ENCODE assay signal across 16 mouse cellular contexts in genomic region chr5:86086751-86087150, GRCm38 (mm10). TPM values are rescaled to one million over a fixed set of nuclear protein-coding genes. Genes with fewer than 3 reads are reported as not detected.
DNase-seq lines count a peak whose midpoint lies in the region; ATAC-seq and TF ChIP-seq lines count a peak whose summit lies in the region.
"Had no signal": no experiment of that assay in that cellular context is flagged by ENCODE, and none has a peak within 500 bp of the region (broad histone marks: within the 10 kb centered on the region; RNA-seq: fewer than 3 reads in every experiment).

No protein-coding gene starts in this region.

- peak; percentile 64 for DNase-seq in lung, postnatal 25 days (ENCODE audit: low spot score)
- DNase-seq in lung, postnatal 4 days = no peak
- DNase-seq in CH12.LX (ENCODE audit: extremely low read depth) = peak; percentile 60
- DNase-seq in kidney, postnatal 36 days = no peak
- DNase-seq in gastrocnemius, postnatal 36 days = no peak
- DNase-seq: cerebellum, postnatal 10 days; lung, embryonic 14.5 days; midbrain, embryonic 14.5 days; retina, postnatal 1 day had no signal

- TF ChIP-seq RAD21 in CH12.LX (IDR thresholded peaks at IDR 0.05; ENCODE audit: low read depth, low read length) = no peak

- H3K27me3 ChIP-seq in CH12.LX (replicated peaks) = no peaks in the 10 kb centered on the region
- H3K27me3 ChIP-seq in small intestine, adult 2 months (ENCODE audit: control insufficient read depth, insufficient read depth, low read length) = no peaks in the 10 kb centered on the region
- no peaks in the 10 kb centered on the region for H3K27me3 ChIP-seq in forebrain, embryonic 15.5 days
- H3K27me3 ChIP-seq: kidney, embryonic 15.5 days; neural tube, embryonic 12.5 days had no signal

- TF ChIP-seq CTCF in CH12.LX (conservative IDR thresholded peaks at IDR 0.05 in 1 of 2, IDR thresholded peaks at IDR 0.05 in 1 of 2; ENCODE audit: low read depth in 2 of 2, low read length in 2 of 2) = no peak
- TF ChIP-seq CTCF in small intestine, adult 2 months (IDR thresholded peaks at IDR 0.05; ENCODE audit: extremely low read depth, insufficient read length, insufficient replicate concordance, low read depth, low read length) = no peak

- H3K4me3 ChIP-seq in CH12.LX (replicated peaks in 1 of 3; ENCODE audit: low read depth in 2 of 3, low read length in 2 of 3, poor library complexity in 1 of 3) = no peak overlapping the region
- H3K4me3 ChIP-seq in macrophage (ENCODE audit: inconsistent target) = no peak overlapping the region
- no peak overlapping the region for H3K4me3 ChIP-seq in small intestine, adult 2 months (ENCODE audit: low read depth, low read length)
- no peak overlapping the region for H3K4me3 ChIP-seq in forebrain, embryonic 15.5 days
- H3K4me3 ChIP-seq: kidney, embryonic 15.5 days; neural tube, embryonic 12.5 days had no signal

- 29% methylated on average over 6 of the region's 6 CpGs for WGBS in macrophage (ENCODE audit: missing documents)
- 72% methylated on average over 6 of the region's 6 CpGs for WGBS in small intestine, adult 2 months
- WGBS in forebrain, embryonic 15.5 days = 84% methylated on average over 6 of the region's 6 CpGs

- peak; percentile 42; the same call in 1 of the 2 replicates for TF ChIP-seq EP300 in CH12.LX (IDR thresholded peaks at IDR 0.05; ENCODE audit: low read length)

- H3K9ac ChIP-seq in CH12.LX (ENCODE audit: insufficient read depth, low read depth) = no peak overlapping the region
- H3K9ac ChIP-seq in forebrain, embryonic 15.5 days (replicated peaks) = no peak overlapping the region
- H3K9ac ChIP-seq: kidney, embryonic 15.5 days; lung, embryonic 14.5 days; neural tube, embryonic 12.5 days had no signal

- H3K27ac ChIP-seq in CH12.LX (ENCODE audit: insufficient read depth, low read depth) (no peak overlapping the region), macrophage (peak overlapping the region; percentile 54; the same call in 1 of the 2 replicates)
- H3K27ac ChIP-seq in small intestine, adult 2 months (ENCODE audit: insufficient read depth, low read depth, low read length) = 0 out of 2 replicates have a peak overlapping the region, but pooled peaks have one; percentile 16
- no peak overlapping the region for H3K27ac ChIP-seq in forebrain, embryonic 15.5 days (replicated peaks)
- H3K27ac ChIP-seq: kidney, embryonic 15.5 days; neural tube, embryonic 12.5 days had no signal

- H3K4me1 ChIP-seq in CH12.LX (ENCODE audit: control insufficient read depth in 1 of 2, insufficient read depth in 2 of 2) = peaks cover 6 to 29% of the 10 kb centered on the region in 2 experiments
- H3K4me1 ChIP-seq in small intestine, adult 2 months (ENCODE audit: control insufficient read depth, insufficient read depth, insufficient read length, low read length) = no peaks in the 10 kb centered on the region
- H3K4me1 ChIP-seq in forebrain, embryonic 15.5 days = no peaks in the 10 kb centered on the region
- H3K4me1 ChIP-seq: kidney, embryonic 15.5 days; neural tube, embryonic 12.5 days had no signal

- intact Hi-C loops in gastrocnemius, postnatal 36 days (cut with DNase I) = no loop called here

- H3K4me2 ChIP-seq in CH12.LX (ENCODE audit: insufficient read depth, low read depth, poor library complexity, severe bottlenecking) = no peak overlapping the region
- no peak overlapping the region for H3K4me2 ChIP-seq in forebrain, embryonic 15.5 days (replicated peaks)
- H3K4me2 ChIP-seq: kidney, embryonic 15.5 days; lung, embryonic 14.5 days; neural tube, embryonic 12.5 days had no signal

- in situ Hi-C loops in CH12.LX (cut with MboI; ENCODE audit: low pct_ligation_motif_present, low pct_unique_long_range_greater_than_20kb, low sequenced_read_pairs) = no loop called here

- dilution Hi-C loops in CH12.LX (cut with MboI; ENCODE audit: extremely low pct_ligation_motif_present, extremely low pct_unique_long_range_greater_than_20kb, low sequenced_read_pairs) = no loop called here

- H3K79me2 ChIP-seq in CH12.LX (replicated peaks; ENCODE audit: control insufficient read depth, extremely low read depth, insufficient read depth, poor library complexity, severe bottlenecking) (no peaks in the 10 kb centered on the region), macrophage (ENCODE audit: inconsistent target) (no peaks in the 10 kb centered on the region)

- no peak for TF ChIP-seq POLR2A in CH12.LX (IDR thresholded peaks at IDR 0.05; ENCODE audit: low read depth, low read length)
- TF ChIP-seq POLR2A in small intestine, adult 2 months (IDR thresholded peaks at IDR 0.05; ENCODE audit: low read depth, low read length) = no peak

- no peak for ATAC-seq in forebrain, embryonic 15.5 days (replicated peaks)
- ATAC-seq: hindbrain, embryonic 16.5 days had no signal

- H3K9me3 ChIP-seq in CH12.LX (replicated peaks; ENCODE audit: low read length) = no peaks in the 10 kb centered on the region
- H3K9me3 ChIP-seq in forebrain, embryonic 15.5 days = no peaks in the 10 kb centered on the region
- H3K9me3 ChIP-seq: kidney, embryonic 15.5 days; neural tube, embryonic 12.5 days had no signal

- H3K36me3 ChIP-seq in CH12.LX (replicated peaks in 1 of 2; ENCODE audit: control insufficient read depth in 1 of 2, insufficient read depth in 1 of 2, low read length in 1 of 2) (peaks cover 3 to 9% of the 10 kb centered on the region in 2 experiments), macrophage (ENCODE audit: inconsistent target) (no peaks in the 10 kb centered on the region; the same call in 1 of the 2 replicates)
- no peaks in the 10 kb centered on the region for H3K36me3 ChIP-seq in small intestine, adult 2 months (ENCODE audit: control insufficient read depth, insufficient read depth, low read length)
- no peaks in the 10 kb centered on the region for H3K36me3 ChIP-seq in forebrain, embryonic 15.5 days
- H3K36me3 ChIP-seq: kidney, embryonic 15.5 days; neural tube, embryonic 12.5 days had no signal

TF ChIP-seq in CH12.LX, 34 proteins besides CTCF, POLR2A, EP300 and RAD21:
- TF ChIP-seq BHLHE40 (IDR thresholded peaks at IDR 0.05; ENCODE audit: low read depth, low read length) = peak; percentile 35
- TF ChIP-seq ETS1 (conservative IDR thresholded peaks at IDR 0.05; ENCODE audit: low read depth, low read length) = peak; percentile 36; the same call in 1 of the 2 replicates
- 0 out of 2 replicates have a peak, but pooled peaks have one; percentile 35 for TF ChIP-seq MEF2A (IDR thresholded peaks at IDR 0.05; ENCODE audit: borderline replicate concordance, low read depth, low read length)
- no peak for TF ChIP-seq KAT2A (IDR thresholded peaks at IDR 0.05; ENCODE audit: insufficient replicate concordance, low read length)
- no peak for TF ChIP-seq NRF1 (IDR thresholded peaks at IDR 0.05; ENCODE audit: low read depth, low read length)
- TF ChIP-seq USF1 (IDR thresholded peaks at IDR 0.05; ENCODE audit: low read depth, low read length) = no peak

RNA-seq across cellular contexts. Expression of gene Stap1, which starts 15.2 kb away (rescaled TPM):
- total RNA-seq in CH12.LX (2012; rRNA removed) (9.8 and 12.6 TPM in 2 replicates), CH12.LX (2014; rRNA removed) (18.1 and 18.8 TPM in 2 replicates)
- polyA plus RNA-seq in CH12.LX (2012; ENCODE audit: insufficient read length, low read depth) (14.2 and 14.4 TPM in 2 replicates), macrophage (2018) (23.6 to 56.7 TPM (median 42.1 TPM) in 3 replicates)
- total RNA-seq in macrophage (2018; cell fraction: chromatin; rRNA removed) = 100 to 1,000 TPM in 13 of 26 experiments, 10 to 100 TPM in 13; 12.3 to 386 (median 98.8) TPM
- total RNA-seq in macrophage (2018; cell fraction: cytosol; rRNA removed) = 10 to 100 TPM; 15.9 to 40.3 (median 28.5) TPM
- total RNA-seq in macrophage (2018; cell fraction: nucleus; rRNA removed) = 100 to 1,000 TPM in 9 of 26 experiments, 10 to 100 TPM in 17; 32.8 to 249 (median 83.5) TPM
- polyA plus RNA-seq in small intestine, adult 2 months (2012; rRNA removed) = 0.15 and 0.25 TPM in 2 replicates
- 0.25 and 0.38 TPM in 2 replicates for polyA plus RNA-seq in forebrain, embryonic 15.5 days (2015; fragmentation: Nextera tagmentation; extraction: Ambion mirVana)
- under 1 TPM in 1 of 2 experiments, not detected in 1; 0.36 TPM for total RNA-seq in gastrocnemius, postnatal 36 days (2021)
- total RNA-seq: left cerebral cortex, postnatal 25 days had no signal

RNA-seq across cellular contexts. Expression of gene Cenpc1, which starts 21.4 kb away (rescaled TPM):
- total RNA-seq in CH12.LX (2012; rRNA removed) = 14.1 and 15.9 TPM in 2 replicates
- total RNA-seq in CH12.LX (2014; rRNA removed) = 30.6 and 32.9 TPM in 2 replicates
- 20.6 and 21.0 TPM in 2 replicates for polyA plus RNA-seq in CH12.LX (2012; ENCODE audit: insufficient read length, low read depth)
- 10 to 100 TPM; 43.2 to 81.1 (median 59.7) TPM for total RNA-seq in macrophage (2018; cell fraction: chromatin; rRNA removed)
- 10 to 100 TPM in 20 of 26 experiments, 1 to 10 TPM in 6; 8.5 to 13.7 (median 11.1) TPM for total RNA-seq in macrophage (2018; cell fraction: cytosol; rRNA removed)
- total RNA-seq in macrophage (2018; cell fraction: nucleus; rRNA removed) = 10 to 100 TPM; 16.5 to 54.6 (median 32.7) TPM
- polyA plus RNA-seq in macrophage (2018) = 8.8 to 16.9 TPM (median 12.0 TPM) in 3 replicates
- 1.6 and 2.3 TPM in 2 replicates for polyA plus RNA-seq in small intestine, adult 2 months (2012; rRNA removed)
- 44.7 and 46.8 TPM in 2 replicates for polyA plus RNA-seq in forebrain, embryonic 15.5 days (2015; fragmentation: Nextera tagmentation; extraction: Ambion mirVana)
- total RNA-seq in gastrocnemius, postnatal 36 days (2021) = 1 to 10 TPM; 2.9 to 3.5 TPM

Comparison
In these comparisons a context has a peak if more than half of its experiments do, and no peak if none do; other contexts are left out.
1. DNase-seq: peak in lung, postnatal 25 days (single experiment) and CH12.LX (single experiment); none in lung, postnatal 4 days (0 of 2), kidney, postnatal 36 days (0 of 2) and gastrocnemius, postnatal 36 days (0 of 2).
2. H3K27ac ChIP-seq: peak in macrophage (single experiment) and small intestine, adult 2 months (single experiment); none in CH12.LX (single experiment) and forebrain, embryonic 15.5 days (single experiment).
3. RNA of gene Stap1, which starts 15.2 kb away (polyA plus RNA-seq): 23.6 to 56.7 TPM in macrophage and 14.2 to 14.4 TPM in CH12.LX; 0.25 to 0.38 TPM in forebrain, embryonic 15.5 days and 0.15 to 0.25 TPM in small intestine, adult 2 months; every median in the first group is over 10 times any median in the second.